Mouse (Mus musculus): ENCODE results near the gene Grin2d. TPM values are rescaled to one million over a fixed set of nuclear protein-coding genes. Genes with fewer than 3 reads are reported as not detected.

Gene Grin2d
- polyA plus RNA-seq, 1 experiment from 2014 or later: 1.5 TPM

- Histone ChIP-seq H3K27me3 (peaks cover 7% of the 10 kb centered on the region; the same call in 1 of the 2 replicates), H3K9ac (peak overlapping the region; percentile 98), H3K4me1 (replicated peaks) (peaks cover 42% of the 10 kb centered on the region), H3K36me3 (peaks cover 42% of the 10 kb centered on the region), H3K27ac (peak overlapping the region; percentile 99), H3K4me3 (peak overlapping the region; percentile 91), H3K9me3 (no peaks in the 10 kb centered on the region), H3K4me2 (peak overlapping the region; percentile 94)
- 0% methylated on average over 14 of the region's 14 CpGs for WGBS
- ATAC-seq (ENCODE audit: low FRiP score): peak; percentile 30
Observed at GRCm38 (mm10) chr7:45786136-45786578, 92.0 kb downstream of the Grin2d start.

DNA sequence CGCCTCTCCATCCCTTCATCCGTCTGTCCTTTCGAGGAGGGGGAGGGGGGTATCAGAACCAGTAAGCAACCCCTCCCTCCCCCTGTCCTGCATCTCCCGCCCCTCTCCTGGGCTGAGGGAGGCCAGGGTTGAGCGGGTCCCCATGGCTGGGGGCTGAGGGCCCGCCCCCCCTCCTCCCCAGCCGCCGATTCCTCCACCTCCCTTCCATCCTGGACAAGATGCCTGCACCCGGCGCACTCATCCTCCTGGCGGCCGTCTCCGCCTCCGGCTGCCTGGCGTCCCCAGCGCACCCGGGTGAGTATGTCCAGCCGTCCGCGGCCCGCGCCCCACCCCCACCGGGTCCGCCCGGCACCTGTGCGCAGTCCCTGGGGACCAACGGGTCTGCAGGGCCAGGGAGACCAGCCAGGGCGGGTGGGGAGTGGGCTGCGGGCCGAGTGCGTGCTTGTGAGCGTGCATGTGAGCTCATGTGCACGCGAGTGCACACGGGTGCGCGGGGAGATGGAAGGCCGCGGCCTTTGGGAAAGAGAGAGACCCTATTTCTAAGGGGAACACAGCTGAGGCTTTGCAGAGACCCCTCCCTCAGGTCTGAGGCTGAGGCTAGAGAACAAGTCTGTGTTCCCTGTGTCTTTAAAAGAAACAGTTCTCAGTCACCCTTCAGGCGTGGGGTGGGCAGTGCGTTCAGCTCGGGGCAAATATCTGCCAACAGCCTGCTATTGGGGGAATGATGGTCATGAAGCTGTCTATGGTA, 92.6 kb downstream of the Grin2d start:
- Histone ChIP-seq H3K27ac (peak overlapping the region; percentile 99), H3K9ac (peak overlapping the region; percentile 98), H3K4me2 (peak overlapping the region; percentile 94), H3K27me3 (peaks cover 7% of the 10 kb centered on the region; the same call in 1 of the 2 replicates), H3K9me3 (no peaks in the 10 kb centered on the region), H3K4me3 (peak overlapping the region; percentile 91), H3K4me1 (replicated peaks) (peaks cover 42% of the 10 kb centered on the region), H3K36me3 (peaks cover 36% of the 10 kb centered on the region)
- 0% methylated on average over 29 of the region's 42 CpGs for whole genome bisulfite sequencing
- ATAC-seq (ENCODE audit: low FRiP score): peak; percentile 0

DNA sequence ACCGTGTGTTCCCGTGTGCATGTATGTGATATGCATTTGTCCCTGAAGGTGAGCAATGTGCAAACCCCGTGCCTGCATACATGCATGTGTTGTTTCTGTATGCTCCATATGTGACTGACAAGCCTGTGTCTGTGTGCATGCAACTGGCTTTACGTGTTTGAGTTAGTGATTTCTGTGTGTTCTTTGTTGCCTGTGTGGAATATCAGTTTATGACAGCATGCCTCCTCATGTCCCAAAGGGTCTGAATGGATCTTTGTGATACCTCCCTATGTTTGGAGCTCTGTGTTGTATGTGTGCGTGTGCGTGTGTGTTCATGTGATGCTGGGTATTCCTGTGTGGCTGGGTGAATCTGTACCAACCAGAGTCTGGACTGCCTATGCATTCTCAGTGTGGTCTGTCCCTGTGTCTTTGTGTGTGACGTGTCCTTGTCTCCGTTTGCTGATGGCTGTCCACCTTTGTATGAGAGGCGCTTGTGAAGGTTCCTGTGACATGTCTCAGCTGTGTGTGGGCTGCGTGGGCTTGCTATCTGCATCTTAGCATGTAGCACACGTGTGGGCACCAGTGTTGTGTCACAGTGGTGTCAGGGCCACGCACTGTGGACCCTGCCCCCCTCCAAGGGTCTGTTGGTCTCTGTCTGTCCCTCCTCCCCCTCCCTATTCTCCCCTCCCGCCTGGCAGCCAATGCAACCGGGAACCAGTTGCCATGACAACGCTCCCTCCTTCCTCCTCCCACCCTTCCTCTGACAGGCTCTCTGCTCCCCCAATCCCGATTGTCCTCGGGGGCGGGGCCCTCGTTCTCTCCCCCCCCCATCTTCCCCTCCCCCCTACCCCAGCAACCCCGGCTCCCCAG, 93.4 kb downstream of the Grin2d start, which contains the start of gene Sult2b1:
Sult2b1 (minus strand) TSS at position 146 of the 849 bp plus-strand sequence.
- Histone ChIP-seq H3K36me3 (peaks cover 28% of the 10 kb centered on the region), H3K4me1 (replicated peaks) (peaks cover 42% of the 10 kb centered on the region), H3K27ac (peak within 1 kb of the TSS; percentile 99), H3K9ac (peak within 1 kb of the TSS; percentile 98), H3K27me3 (peaks cover 9% of the 10 kb centered on the region; the same call in 1 of the 2 replicates), H3K4me3 (peak within 1 kb of the TSS; percentile 91), H3K4me2 (peak within 1 kb of the TSS; percentile 94), H3K9me3 (no peaks in the 10 kb centered on the region)
- peak; percentile 73 for ATAC-seq (ENCODE audit: low FRiP score)
- 14% methylated on average over 19 of the region's 20 CpGs for WGBS

DNA sequence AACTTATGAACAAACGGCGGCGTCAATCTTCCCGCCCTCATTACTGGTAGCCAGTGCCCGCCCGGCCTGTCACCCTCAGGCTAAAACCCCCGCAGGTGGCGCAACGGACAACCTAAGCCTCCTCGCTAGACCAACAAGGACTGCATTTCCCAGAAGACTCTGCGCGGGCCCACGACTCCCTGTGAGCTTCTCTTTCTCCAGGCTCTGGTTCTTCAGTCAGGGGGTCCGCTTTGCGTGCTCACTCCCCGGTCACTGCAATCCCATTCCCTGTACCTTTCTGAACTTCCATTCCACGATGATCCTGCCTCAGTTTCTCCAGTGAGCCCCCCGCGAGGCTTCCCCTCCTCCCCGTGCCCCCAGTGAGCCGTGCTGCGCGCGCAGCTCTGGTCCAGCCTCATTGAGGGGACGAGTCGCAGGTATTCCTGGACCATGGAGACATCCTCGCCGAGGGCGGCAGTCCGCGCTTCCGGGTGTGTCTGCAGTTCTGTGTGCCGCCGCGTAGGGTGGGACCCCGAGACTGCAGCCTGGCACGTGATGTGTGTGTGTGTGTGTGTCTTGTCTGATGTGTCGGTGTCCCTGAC, 94.6 kb downstream of the Grin2d start, which contains the start of gene Lmtk3:
Lmtk3 (plus strand) TSS at position 228 of the 581 bp plus-strand sequence.
- WGBS: under 1% methylated on average over 38 of the region's 38 CpGs
- Histone ChIP-seq H3K4me1 (replicated peaks) (peaks cover 50% of the 10 kb centered on the region), H3K9me3 (no peaks in the 10 kb centered on the region), H3K27ac (peak within 1 kb of the TSS; percentile 99), H3K4me3 (peak within 1 kb of the TSS; percentile 91), H3K4me2 (peak within 1 kb of the TSS; percentile 94), H3K9ac (peak within 1 kb of the TSS; percentile 85), H3K36me3 (peaks cover 16% of the 10 kb centered on the region), H3K27me3 (peaks cover 16% of the 10 kb centered on the region; the same call in 1 of the 2 replicates)
- peak; percentile 57 for ATAC-seq (ENCODE audit: low FRiP score)

DNA sequence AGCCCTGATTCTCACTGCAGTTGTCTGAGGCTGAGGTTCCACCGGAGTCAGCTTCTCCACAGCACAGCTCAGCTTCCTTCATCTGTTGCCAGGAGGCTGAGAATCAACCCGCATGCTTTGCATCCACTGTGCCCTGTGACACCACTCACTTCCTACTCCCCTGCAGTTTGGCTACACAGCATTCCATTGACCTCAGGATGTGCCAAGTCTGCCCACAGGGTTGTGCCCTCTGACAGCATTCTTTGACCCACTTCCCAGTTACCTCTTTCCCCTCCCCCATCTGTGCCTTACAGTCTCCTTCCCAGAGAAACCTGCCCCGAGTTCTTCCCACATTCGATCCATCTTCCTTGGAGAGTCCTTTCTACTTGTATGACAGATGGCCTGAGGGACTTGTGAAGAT, 95.9 kb downstream of the Grin2d start:
- WGBS: 79% methylated on average over 4 of the region's 4 CpGs
- Histone ChIP-seq H3K4me1 (replicated peaks) (peaks cover 37% of the 10 kb centered on the region), H3K9me3 (no peaks in the 10 kb centered on the region)

More for the DNA sequence above, 95.9 kb downstream of the Grin2d start:
- Histone ChIP-seq H3K4me3 (no peak overlapping the region), H3K27ac (no peak overlapping the region), H3K4me2 (no peak overlapping the region), H3K9ac (no peak overlapping the region), H3K36me3 (peaks cover 3% of the 10 kb centered on the region), H3K27me3 (peaks cover 19% of the 10 kb centered on the region; the same call in 1 of the 2 replicates)
- no peak for ATAC-seq (ENCODE audit: low FRiP score)

Other genes starting within 250 kb of the Grin2d start
- gene Mamstr, start 238.4 kb downstream of the Grin2d start, polyA plus RNA-seq (2015; fragmentation: Nextera tagmentation; extraction: Ambion mirVana): 3.4 and 4.0 TPM in 2 replicates
- gene Fut2, start 212.0 kb downstream of the Grin2d start, polyA plus RNA-seq (2015; fragmentation: Nextera tagmentation; extraction: Ambion mirVana): 0.09 and 0.38 TPM in 2 replicates
- 2.3 and 2.6 TPM in 2 replicates for gene Ntn5, start 194.4 kb downstream of the Grin2d start, polyA plus RNA-seq (2015; fragmentation: Nextera tagmentation; extraction: Ambion mirVana)
- 0.40 and 0.86 TPM in 2 replicates for gene Sec1, start 184.0 kb downstream of the Grin2d start, polyA plus RNA-seq (2015; fragmentation: Nextera tagmentation; extraction: Ambion mirVana)
- 38.5 and 41.6 TPM in 2 replicates for gene Car11, start 178.5 kb downstream of the Grin2d start, polyA plus RNA-seq (2015; fragmentation: Nextera tagmentation; extraction: Ambion mirVana)
- 2.9 and 3.6 TPM in 2 replicates for gene Dbp, start 173.3 kb downstream of the Grin2d start, polyA plus RNA-seq (2015; fragmentation: Nextera tagmentation; extraction: Ambion mirVana)
- gene Rpl18, start 162.9 kb downstream of the Grin2d start, polyA plus RNA-seq (2015; fragmentation: Nextera tagmentation; extraction: Ambion mirVana): 626 and 633 TPM in 2 replicates
- gene Sphk2, start 160.4 kb downstream of the Grin2d start, polyA plus RNA-seq (2015; fragmentation: Nextera tagmentation; extraction: Ambion mirVana): 24.1 and 25.0 TPM in 2 replicates
- gene Fam83e, start 157.2 kb downstream of the Grin2d start, polyA plus RNA-seq (2015; fragmentation: Nextera tagmentation; extraction: Ambion mirVana): 0.48 and 0.83 TPM in 2 replicates
- gene Spaca4, start 152.6 kb downstream of the Grin2d start, polyA plus RNA-seq (2015; fragmentation: Nextera tagmentation; extraction: Ambion mirVana): not detected in 2 replicates
- gene Lmtk3, start 94.6 kb downstream of the Grin2d start, polyA plus RNA-seq (2015; fragmentation: Nextera tagmentation; extraction: Ambion mirVana): 21.1 and 22.8 TPM in 2 replicates
- 5.2 and 5.3 TPM in 2 replicates for gene Sult2b1, start 93.7 kb downstream of the Grin2d start, polyA plus RNA-seq (2015; fragmentation: Nextera tagmentation; extraction: Ambion mirVana)
- gene Cyth2, start 63.8 kb downstream of the Grin2d start, polyA plus RNA-seq (2015; fragmentation: Nextera tagmentation; extraction: Ambion mirVana): 327 and 333 TPM in 2 replicates
- gene Kcnj14, start 53.6 kb downstream of the Grin2d start, polyA plus RNA-seq (2015; fragmentation: Nextera tagmentation; extraction: Ambion mirVana): 0.50 and 0.81 TPM in 2 replicates
- 37.5 and 40.3 TPM in 2 replicates for gene Grwd1, start 47.4 kb downstream of the Grin2d start, polyA plus RNA-seq (2015; fragmentation: Nextera tagmentation; extraction: Ambion mirVana)
- 40.6 and 45.7 TPM in 2 replicates for gene Kdelr1, start 5.6 kb downstream of the Grin2d start, polyA plus RNA-seq (2015; fragmentation: Nextera tagmentation; extraction: Ambion mirVana)
- 0.17 and 0.36 TPM in 2 replicates for gene Syngr4, start 18.3 kb upstream of the Grin2d start, polyA plus RNA-seq (2015; fragmentation: Nextera tagmentation; extraction: Ambion mirVana)
- 6.2 and 6.6 TPM in 2 replicates for gene Tmem143, start 18.6 kb upstream of the Grin2d start, polyA plus RNA-seq (2015; fragmentation: Nextera tagmentation; extraction: Ambion mirVana)
- gene Emp3, start 43.0 kb upstream of the Grin2d start, polyA plus RNA-seq (2015; fragmentation: Nextera tagmentation; extraction: Ambion mirVana): 33.7 and 45.9 TPM in 2 replicates
- gene Ccdc114, start 45.7 kb upstream of the Grin2d start, polyA plus RNA-seq (2015; fragmentation: Nextera tagmentation; extraction: Ambion mirVana): 4.9 and 7.6 TPM in 2 replicates
- 0.23 and 0.40 TPM in 2 replicates for gene Abcc6, start 151.9 kb upstream of the Grin2d start, polyA plus RNA-seq (2015; fragmentation: Nextera tagmentation; extraction: Ambion mirVana)
- 37.2 and 37.7 TPM in 2 replicates for gene Nomo1, start 155.3 kb upstream of the Grin2d start, polyA plus RNA-seq (2015; fragmentation: Nextera tagmentation; extraction: Ambion mirVana)
- gene Kcnj11, start 222.4 kb upstream of the Grin2d start, polyA plus RNA-seq (2015; fragmentation: Nextera tagmentation; extraction: Ambion mirVana): 0.88 and 1.6 TPM in 2 replicates

Measured in hindbrain, embryonic 13.5 days (tissue).